Mouse (Mus musculus) adrenal gland, adult 2 months (tissue): Measurements from ENCODE around the gene Lrp3. TPM values are rescaled to one million over a fixed set of nuclear protein-coding genes. Genes with fewer than 3 reads are reported as not detected.

Source experiments
- polyA plus RNA-seq: library from polyadenylated mRNA; depleted of rRNA; stranded (reverse); fragments of >200 nt; gene quantifications from 2 replicates; pipeline ENCODE4 v1.2.3, GENCODE M21; 2012; rRNA removed
- total RNA-seq, 2 experiments: library from RNA; stranded (reverse); gene quantifications; 2 replicates each; pipeline ENCODE4 v1.2.3; 2021

The Lrp3 gene
- total and polyA plus RNA-seq, 3 experiments: 14.9 to 38.8 (median 22.7) TPM

Other genes with a start within 250 kb of the Lrp3 start
- gene Cebpg, start 158.9 kb downstream of the Lrp3 start, total RNA-seq: 10 to 100 TPM; 46.0 to 65.3 TPM
- 2.1 and 2.3 TPM in 2 replicates for gene Cebpg, start 158.9 kb downstream of the Lrp3 start, polyA plus RNA-seq
- 100 to 1,000 TPM in 1 of 2 experiments, 10 to 100 TPM in 1; 88.3 to 319 TPM for gene Cebpa, start 96.2 kb downstream of the Lrp3 start, total RNA-seq
- gene Cebpa, start 96.2 kb downstream of the Lrp3 start, polyA plus RNA-seq: 405 and 678 TPM in 2 replicates
- gene Slc7a10, start 29.1 kb downstream of the Lrp3 start, total RNA-seq: 10 to 100 TPM in 1 of 2 experiments, 1 to 10 TPM in 1; 6.4 to 28.1 TPM
- 26.6 and 40.9 TPM in 2 replicates for gene Slc7a10, start 29.1 kb downstream of the Lrp3 start, polyA plus RNA-seq
- 10 to 100 TPM; 16.9 to 17.2 TPM for gene Gpatch1, start 102.9 kb upstream of the Lrp3 start, total RNA-seq
- 1.8 and 2.9 TPM in 2 replicates for gene Gpatch1, start 102.9 kb upstream of the Lrp3 start, polyA plus RNA-seq
- 1 to 10 TPM; 1.6 to 4.6 TPM for gene Rhpn2, start 118.7 kb upstream of the Lrp3 start, total RNA-seq
- gene Rhpn2, start 118.7 kb upstream of the Lrp3 start, polyA plus RNA-seq: 0.51 and 1.3 TPM in 2 replicates
- gene Faap24, start 181.3 kb upstream of the Lrp3 start, total RNA-seq: 1 to 10 TPM; 8.4 to 8.7 TPM
- gene Faap24, start 181.3 kb upstream of the Lrp3 start, polyA plus RNA-seq: 3.4 and 4.3 TPM in 2 replicates
- 10 to 100 TPM; 11.6 to 19.8 TPM for gene Cep89, start 181.5 kb upstream of the Lrp3 start, total RNA-seq
- 15.4 and 16.1 TPM in 2 replicates for gene Cep89, start 181.5 kb upstream of the Lrp3 start, polyA plus RNA-seq
- not detected for gene Slc7a9, start 233.3 kb upstream of the Lrp3 start, total RNA-seq
- gene Slc7a9, start 233.3 kb upstream of the Lrp3 start, polyA plus RNA-seq: 0.06 TPM in 1 of 2 replicates, not detected in the other